Mouse (Mus musculus): ENCODE data around the gene Atp6v0b. TPM values are rescaled to one million over a fixed set of nuclear protein-coding genes. Genes with fewer than 3 reads are reported as not detected.

Atp6v0b gene
- polyA plus RNA-seq, 1 experiment: 392 TPM

GRCm38 (mm10) chr4:117847011-117847410 is 40.1 kb downstream of the Atp6v0b start:
- 73% methylated on average over 2 of the region's 2 CpGs for WGBS

GRCm38 (mm10) chr4:117846261-117846660 is 40.9 kb downstream of the Atp6v0b start:
- 96% methylated on average over 4 of the region's 4 CpGs for WGBS

More at GRCm38 (mm10) chr4:117847011-117847410, 40.1 kb downstream of the Atp6v0b start:
- DNase-seq (ENCODE audit: low read depth, low spot score): no peak

GRCm38 (mm10) chr4:117845316-117845715 is 41.8 kb downstream of the Atp6v0b start:
- no peak for DNase-seq (ENCODE audit: low read depth, low spot score)
- 86% methylated on average over 11 of the region's 11 CpGs for WGBS

More at GRCm38 (mm10) chr4:117846261-117846660, 40.9 kb downstream of the Atp6v0b start:
- DNase-seq (ENCODE audit: low read depth, low spot score): no peak

- no peak for DNase-seq (ENCODE audit: low read depth, low spot score)
- whole genome bisulfite sequencing: 90% methylated on average over 5 of the region's 5 CpGs
These were observed 42.7 kb downstream of the Atp6v0b start for GRCm38 (mm10) chr4:117844467-117844866.

GRCm38 (mm10) chr4:117843101-117843500 is 44.0 kb downstream of the Atp6v0b start:
- 93% methylated on average over 5 of the region's 5 CpGs for WGBS
- DNase-seq (ENCODE audit: low read depth, low spot score): no peak

GRCm38 (mm10) chr4:117841566-117841965 is 45.6 kb downstream of the Atp6v0b start:
- no peak for DNase-seq (ENCODE audit: low read depth, low spot score)
- 23% methylated on average over 3 of the region's 3 CpGs for WGBS

GRCm38 (mm10) chr4:117840821-117841220 is 46.3 kb downstream of the Atp6v0b start:
- no peak for DNase-seq (ENCODE audit: low read depth, low spot score)
- 54% methylated on average over 5 of the region's 5 CpGs for WGBS

- 28% methylated on average over 6 of the region's 6 CpGs for WGBS
- DNase-seq (ENCODE audit: low read depth, low spot score): no peak
These were observed 47.8 kb downstream of the Atp6v0b start for GRCm38 (mm10) chr4:117839366-117839765.

- 74% methylated on average over 4 of the region's 4 CpGs for WGBS
- DNase-seq (ENCODE audit: low read depth, low spot score): no peak
These were observed 49.9 kb downstream of the Atp6v0b start for GRCm38 (mm10) chr4:117837271-117837670.

GRCm38 (mm10) chr4:117836204-117836767 is 50.8 kb downstream of the Atp6v0b start:
- DNase-seq (ENCODE audit: low read depth, low spot score): no peak
- under 1% methylated on average over 48 of the region's 48 CpGs for WGBS

GRCm38 (mm10) chr4:117835531-117836111 is 51.5 kb downstream of the Atp6v0b start:
- WGBS: under 1% methylated on average over 60 of the region's 60 CpGs
- DNase-seq (ENCODE audit: low read depth, low spot score): no peak

GRCm38 (mm10) chr4:117834845-117835530 is 52.1 kb downstream of the Atp6v0b start:
- no peak for DNase-seq (ENCODE audit: low read depth, low spot score)
- 5% methylated on average over 36 of the region's 36 CpGs for WGBS

- 53% methylated on average over 3 of the region's 3 CpGs for WGBS
- no peak for DNase-seq (ENCODE audit: low read depth, low spot score)
These were observed 52.7 kb downstream of the Atp6v0b start, which contains the start of gene Slc6a9 for GRCm38 (mm10) chr4:117834457-117834844. Gene Slc6a9 (plus strand): TSS chr4:117834506.

Other genes starting within 250 kb of the Atp6v0b start
- gene Dmap1, start 205.1 kb downstream of the Atp6v0b start, polyA plus RNA-seq (2012; rRNA removed): 16.2 and 17.1 TPM in 2 replicates
- not detected in 2 replicates for gene Gm12845, start 162.9 kb downstream of the Atp6v0b start, polyA plus RNA-seq (2012; rRNA removed)
- 0.04 TPM in 2 replicates for gene Klf17, start 121.7 kb downstream of the Atp6v0b start, polyA plus RNA-seq (2012; rRNA removed)
- gene Slc6a9, start 52.8 kb downstream of the Atp6v0b start, polyA plus RNA-seq (2012; rRNA removed): 15.7 and 22.3 TPM in 2 replicates
- 1.3 and 1.6 TPM in 2 replicates for gene Ccdc24, start 14.8 kb downstream of the Atp6v0b start, polyA plus RNA-seq (2012; rRNA removed)
- 6.2 and 6.8 TPM in 2 replicates for gene B4galt2, start 3.8 kb downstream of the Atp6v0b start, polyA plus RNA-seq (2012; rRNA removed)
- gene Dph2, start 4.7 kb upstream of the Atp6v0b start, polyA plus RNA-seq (2012; rRNA removed): 13.4 and 15.2 TPM in 2 replicates
- gene Ipo13, start 27.7 kb upstream of the Atp6v0b start, polyA plus RNA-seq (2012; rRNA removed): 41.0 and 42.9 TPM in 2 replicates
- gene Artn, start 42.4 kb upstream of the Atp6v0b start, polyA plus RNA-seq (2012; rRNA removed): 1.2 and 1.3 TPM in 2 replicates
- gene St3gal3, start 247.6 kb upstream of the Atp6v0b start, polyA plus RNA-seq (2012; rRNA removed): 11.1 and 12.2 TPM in 2 replicates

Data from large intestine, adult 2 months (tissue).